Mouse (Mus musculus) CH12.LX (cell line): ENCODE results near the gene Lrrn2. TPM values are rescaled to one million over a fixed set of nuclear protein-coding genes. Genes with fewer than 3 reads are reported as not detected.

Source experiments
- DNase-seq: peaks from one replicate; pipeline ENCODE4 v3.0.0-alpha.2; 2013; ENCODE audit errors: extremely low read depth
- H3K27ac ChIP-seq: 2 replicates; pipeline ENCODE4 v1.5.1; 2012; ENCODE audit warnings: low read depth, mild to moderate bottlenecking, control low read depth, moderate library complexity; ENCODE audit not compliant: insufficient read depth
- H3K27me3 ChIP-seq: replicated peaks from 2 replicates; pipeline ENCODE3; 2012; ENCODE audit warnings: inconsistent platforms
- H3K36me3 ChIP-seq, 2 experiments: replicated peaks in 1 of 2; 2 replicates each; pipeline versions ENCODE3 to v1.6.1; 2012; ENCODE audit warnings: inconsistent platforms in 1 of 2, low read length in 1 of 2, mild to moderate bottlenecking in 1 of 2, mixed read lengths in 1 of 2, moderate library complexity in 1 of 2; ENCODE audit not compliant: control insufficient read depth in 1 of 2, insufficient read depth in 1 of 2
- H3K4me1 ChIP-seq, 2 experiments: 2 replicates each; pipeline ENCODE4 v1.6.1; 2012; ENCODE audit warnings: inconsistent platforms in 1 of 2, moderate library complexity in 1 of 2; ENCODE audit not compliant: insufficient read depth in 2 of 2, control insufficient read depth in 1 of 2
- H3K4me2 ChIP-seq: 2 replicates; pipeline ENCODE4 v1.6.1; 2012; ENCODE audit warnings: low read depth, mild to moderate bottlenecking, control low read depth; ENCODE audit not compliant: poor library complexity, insufficient read depth, severe bottlenecking
- H3K4me3 ChIP-seq, 3 experiments: fragments of 150-350 bp in 1 of 3; sonication (generic) in 1 of 3; replicated peaks in 1 of 3; 2 replicates each; pipeline versions ENCODE3 to v1.5.1; 2011 to 2012; ENCODE audit warnings: low read depth in 2 of 3, low read length in 2 of 3, mild to moderate bottlenecking in 2 of 3, moderate library complexity in 2 of 3, control low read depth in 1 of 3, improper control_type of control experiment in 1 of 3, inconsistent platforms in 1 of 3, mixed read lengths in 1 of 3; ENCODE audit not compliant: poor library complexity in 1 of 3
- H3K79me2 ChIP-seq: replicated peaks from 2 replicates; pipeline ENCODE4 v1.6.1; 2012; ENCODE audit warnings: mild to moderate bottlenecking, moderate library complexity; ENCODE audit not compliant: control insufficient read depth, poor library complexity, insufficient read depth, severe bottlenecking; ENCODE audit errors: extremely low read depth
- H3K9ac ChIP-seq: 2 replicates; pipeline ENCODE4 v1.6.1; 2012; ENCODE audit warnings: low read depth, mild to moderate bottlenecking, control low read depth, moderate library complexity; ENCODE audit not compliant: insufficient read depth
- H3K9me3 ChIP-seq: replicated peaks from 2 replicates; pipeline ENCODE3; 2012; ENCODE audit warnings: low read length, inconsistent platforms, mixed read lengths
- BHLHE40 ChIP-seq: IDR thresholded peaks from 2 replicates; pipeline ENCODE4 v1.6.1; 2011; ENCODE audit warnings: mild to moderate bottlenecking, low read depth, low read length, improper control_type of control experiment
- CHD2 ChIP-seq: IDR thresholded peaks from 2 replicates; pipeline ENCODE4 v1.6.1; 2011; ENCODE audit warnings: low read length, improper control_type of control experiment
- CTCF ChIP-seq, 2 experiments: IDR thresholded peaks in 1 of 2; conservative IDR thresholded peaks in 1 of 2; 2 replicates each; pipeline ENCODE4 v1.5.1; 2011 to 2012; ENCODE audit warnings: low read depth in 2 of 2, low read length in 2 of 2, improper control_type of control experiment in 1 of 2, inconsistent platforms in 1 of 2, mild to moderate bottlenecking in 1 of 2, moderate library complexity in 1 of 2
- E2F4 ChIP-seq: IDR thresholded peaks from 2 replicates; pipeline ENCODE4 v1.6.1; 2011; ENCODE audit warnings: low read depth, low read length, improper control_type of control experiment; ENCODE audit not compliant: insufficient replicate concordance
- ELF1 ChIP-seq: IDR thresholded peaks from 2 replicates; pipeline ENCODE4 v1.6.1; 2014; ENCODE audit warnings: low read depth, mild to moderate bottlenecking, inconsistent platforms, low read length, improper control_type of control experiment
- EP300 ChIP-seq: IDR thresholded peaks from 2 replicates; pipeline ENCODE4 v1.6.1; 2011; ENCODE audit warnings: low read length, improper control_type of control experiment
- ETS1 ChIP-seq: conservative IDR thresholded peaks from 2 replicates; pipeline ENCODE4 v1.6.1; 2012; ENCODE audit warnings: low read depth, mild to moderate bottlenecking, inconsistent platforms, low read length, improper control_type of control experiment, moderate library complexity
- MAFK ChIP-seq: IDR thresholded peaks from 2 replicates; pipeline ENCODE4 v1.6.1; 2011; ENCODE audit warnings: low read length, improper control_type of control experiment; ENCODE audit not compliant: insufficient replicate concordance
- MEF2A ChIP-seq: IDR thresholded peaks from 2 replicates; pipeline ENCODE4 v1.6.1; 2014; ENCODE audit warnings: low read depth, mild to moderate bottlenecking, inconsistent platforms, low read length, improper control_type of control experiment, borderline replicate concordance
- MYC ChIP-seq: IDR thresholded peaks from 2 replicates; pipeline ENCODE4 v1.6.1; 2011; ENCODE audit warnings: low read depth, mild to moderate bottlenecking, improper control_type of control experiment, low read length
- POLR2AphosphoS2 ChIP-seq: IDR thresholded peaks from 2 replicates; pipeline ENCODE4 v1.6.1; 2011; ENCODE audit warnings: low read depth, low read length, improper control_type of control experiment
- SMC3 ChIP-seq: IDR thresholded peaks from 2 replicates; pipeline ENCODE4 v1.6.1; 2011; ENCODE audit warnings: low read depth, low read length, improper control_type of control experiment
- USF2 ChIP-seq: conservative IDR thresholded peaks from 2 replicates; pipeline ENCODE4 v1.6.1; 2011; ENCODE audit warnings: low read depth, low read length, improper control_type of control experiment
- ZMIZ1 ChIP-seq: IDR thresholded peaks from 2 replicates; pipeline ENCODE4 v1.6.1; 2012; ENCODE audit warnings: low read depth, mild to moderate bottlenecking, inconsistent platforms, low read length, improper control_type of control experiment
- ZNF384 ChIP-seq: IDR thresholded peaks from 2 replicates; pipeline ENCODE4 v1.6.1; 2012; ENCODE audit warnings: low read depth, low read length, improper control_type of control experiment, inconsistent platforms
- dilution Hi-C: fragments of 300-500 bp; cut with MboI; formaldehyde crosslinking; loops from 2 replicates; pipeline ENCODE4 v1.14.3; 2020; ENCODE audit warnings: low sequenced_read_pairs; ENCODE audit not compliant: extremely low pct_unique_long_range_greater_than_20kb, extremely low pct_ligation_motif_present
- in situ Hi-C: fragments of 300-500 bp; cut with MboI; formaldehyde crosslinking; loops from 3 replicates; pipeline ENCODE4 v1.14.3; 2019; ENCODE audit warnings: low sequenced_read_pairs, low pct_ligation_motif_present, low pct_unique_long_range_greater_than_20kb, mixed read lengths
- polyA plus RNA-seq: library from polyadenylated mRNA; unstranded; fragments of >175 nt; gene quantifications from 2 replicates; pipeline ENCODE4 v1.2.1, GENCODE M21; 2012; ENCODE audit warnings: low read depth; ENCODE audit not compliant: insufficient read length
- total RNA-seq, 2 experiments: library from RNA; depleted of rRNA; stranded (reverse); fragments of 300-350 nt in 1 of 2; fragments of >200 nt in 1 of 2; gene quantifications; 2 replicates each; pipeline ENCODE4 v1.2.3; 2012 to 2014

The Lrrn2 gene
- total and polyA plus RNA-seq, 3 experiments = not detected

GRCm38 (mm10) chr1:132961751-132962150 lies 81.7 kb downstream of the Lrrn2 start:
- DNase-seq = no peak
- no peak for TF ChIP-seq ELF1
- TF ChIP-seq MAFK = no peak
- TF ChIP-seq ZMIZ1 = no peak
- TF ChIP-seq MEF2A = no peak
- TF ChIP-seq ZNF384 = no peak
- no peak for TF ChIP-seq ETS1
- no peak for TF ChIP-seq SMC3
- no peak for TF ChIP-seq E2F4
- H3K9ac ChIP-seq = no peak overlapping the region
- H3K27me3 ChIP-seq = peaks cover 88% of the 10 kb centered on the region
- no peaks in the 10 kb centered on the region for H3K9me3 ChIP-seq
- no peaks in the 10 kb centered on the region for H3K4me1 ChIP-seq
- no peak overlapping the region for H3K27ac ChIP-seq
- dilution Hi-C loops = no loop called here
- no peak overlapping the region for H3K4me3 ChIP-seq
- H3K36me3 ChIP-seq = no peaks in the 10 kb centered on the region
- H3K4me2 ChIP-seq = no peak overlapping the region
- no peaks in the 10 kb centered on the region for H3K79me2 ChIP-seq
- in situ Hi-C loops = loop anchor here (25.0 kb wide), 1 partner anchor 199 kb away; no protein-coding TSS in a partner anchor

DNA sequence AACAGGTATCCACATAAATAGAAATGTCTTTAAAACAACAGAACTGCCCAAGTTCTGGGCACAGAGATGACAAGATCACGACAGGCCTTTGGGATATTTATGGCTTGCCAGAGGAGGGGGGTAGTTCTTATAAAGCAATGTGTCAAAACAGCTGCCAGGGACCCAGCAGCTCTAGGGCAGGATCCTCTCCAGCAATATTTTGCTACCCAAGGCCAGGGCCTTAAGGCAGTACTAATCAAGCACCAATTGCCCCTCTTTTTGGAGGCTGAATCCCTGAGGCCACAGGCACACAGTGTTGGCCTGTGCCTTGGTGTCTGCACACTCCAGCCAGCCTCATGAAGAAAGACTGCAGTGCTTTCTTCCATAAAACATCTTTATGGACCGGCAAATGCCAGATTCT lies 84.0 kb downstream of the Lrrn2 start:
- Histone ChIP-seq H3K27ac (no peak overlapping the region), H3K79me2 (no peaks in the 10 kb centered on the region), H3K4me3 (no peak overlapping the region), H3K4me1 (no peaks in the 10 kb centered on the region), H3K27me3 (peaks cover 75% of the 10 kb centered on the region), H3K36me3 (no peaks in the 10 kb centered on the region), H3K4me2 (no peak overlapping the region), H3K9me3 (no peaks in the 10 kb centered on the region), H3K9ac (no peak overlapping the region)
- dilution Hi-C loops (no loop called here), in situ Hi-C loops (loop anchor here (25.0 kb wide), 1 partner anchor 202 kb away; no protein-coding TSS in a partner anchor)
- no peak for TF ChIP-seq CTCF (conservative IDR thresholded peaks at IDR 0.05 in 1 of 2, IDR thresholded peaks at IDR 0.05 in 1 of 2; ENCODE audit: low read depth in 2 of 2, low read length in 2 of 2)
- no peak for TF ChIP-seq MYC
- no peak for TF ChIP-seq EP300
- no peak for TF ChIP-seq MAFK
- no peak for TF ChIP-seq CHD2
- no peak for TF ChIP-seq ELF1
- no peak for TF ChIP-seq BHLHE40
- TF ChIP-seq POLR2AphosphoS2 = no peak
- TF ChIP-seq USF2 = no peak
- TF ChIP-seq SMC3 = no peak
- no peak for TF ChIP-seq ZMIZ1
- DNase-seq = no peak
